Mouse (Mus musculus): ENCODE results near the gene Ceacam20. TPM values are rescaled to one million over a fixed set of nuclear protein-coding genes. Genes with fewer than 3 reads are reported as not detected.
A peak's percentile ranks its signal among the peaks of the same experiment; 100 is the strongest.
"Not testable (repeated sequence)": the region's sequence is repeated elsewhere in the genome, so short reads cannot be mapped to it uniquely, and the experiment has no call there.

The Ceacam20 gene
- total RNA-seq, 2 experiments from 2014 or later, result not detected

GRCm38 (mm10) chr7:19945821-19946515 is 19.2 kb upstream of the Ceacam20 start:
- no peak for DNase-seq (ENCODE audit: low spot score in 2 of 2)

- no peak for DNase-seq (ENCODE audit: low spot score in 2 of 2)
These were observed 16.3 kb upstream of the Ceacam20 start for GRCm38 (mm10) chr7:19948956-19949355.

GRCm38 (mm10) chr7:19949996-19950395 is 15.2 kb upstream of the Ceacam20 start:
- DNase-seq (ENCODE audit: low spot score in 2 of 2), result no peak

GRCm38 (mm10) chr7:19950589-19950988 is 14.6 kb upstream of the Ceacam20 start, which contains the start of gene Igsf23:
Gene Igsf23 (minus strand): TSS chr7:19950756.
- DNase-seq (ENCODE audit: low spot score in 2 of 2), result no peak

- peak; percentile 34 to 35 for DNase-seq (ENCODE audit: low spot score in 2 of 2)
These were observed 12.8 kb upstream of the Ceacam20 start for GRCm38 (mm10) chr7:19952320-19952986.

- no peak for DNase-seq (ENCODE audit: low spot score in 2 of 2)
These were observed 12.2 kb upstream of the Ceacam20 start for GRCm38 (mm10) chr7:19953054-19953453.

GRCm38 (mm10) chr7:19955861-19956260 is 9.4 kb upstream of the Ceacam20 start:
- no peak for DNase-seq (ENCODE audit: low spot score in 2 of 2)

- DNase-seq (ENCODE audit: low spot score in 2 of 2), result peak; percentile 90 to 91
These were observed 8.9 kb upstream of the Ceacam20 start for GRCm38 (mm10) chr7:19956341-19956781.

GRCm38 (mm10) chr7:19962423-19962822 is 2.8 kb upstream of the Ceacam20 start:
- no peak for DNase-seq (ENCODE audit: low spot score in 2 of 2)

- DNase-seq (ENCODE audit: low spot score in 2 of 2), result no peak
These were observed 3.9 kb downstream of the Ceacam20 start for GRCm38 (mm10) chr7:19969106-19969505.

- no peak for DNase-seq (ENCODE audit: low spot score in 2 of 2)
These were observed 4.4 kb downstream of the Ceacam20 start for GRCm38 (mm10) chr7:19969541-19970090.

GRCm38 (mm10) chr7:19970196-19970595 is 5.0 kb downstream of the Ceacam20 start:
- DNase-seq (ENCODE audit: low spot score in 2 of 2), result no peak

- no peak for DNase-seq (ENCODE audit: low spot score in 2 of 2)
These were observed 6.3 kb downstream of the Ceacam20 start for GRCm38 (mm10) chr7:19971516-19971915.

- DNase-seq (ENCODE audit: low spot score in 2 of 2), result not testable (repeated sequence)
These were observed 26.0 kb downstream of the Ceacam20 start, which contains the start of gene Nlrp9b for GRCm38 (mm10) chr7:19991165-19991564. Gene Nlrp9b (plus strand): TSS chr7:19991465.

- DNase-seq (ENCODE audit: low spot score in 2 of 2), result not testable (repeated sequence)
These were observed 31.5 kb downstream of the Ceacam20 start for GRCm38 (mm10) chr7:19996721-19997120.

GRCm38 (mm10) chr7:20009987-20010386 is 44.8 kb downstream of the Ceacam20 start:
- no peak for DNase-seq (ENCODE audit: low spot score in 2 of 2)

Other genes starting within 250 kb of the Ceacam20 start
- gene Tomm40, start 250.0 kb upstream of the Ceacam20 start, total RNA-seq (2021), result 100 to 1,000 TPM; 123 to 126 TPM
- 100 to 1,000 TPM in 1 of 2 experiments, 10 to 100 TPM in 1; 76.9 to 105 TPM for gene Nectin2, start 214.9 kb upstream of the Ceacam20 start, total RNA-seq (2021)
- 10 to 100 TPM; 43.2 to 53.2 TPM for gene Bcam, start 194.4 kb upstream of the Ceacam20 start, total RNA-seq (2021)
- under 1 TPM in 1 of 2 experiments, not detected in 1; 0.64 TPM for gene Cblc, start 168.6 kb upstream of the Ceacam20 start, total RNA-seq (2021)
- 10 to 100 TPM; 21.9 to 34.8 TPM for gene Bcl3, start 142.6 kb upstream of the Ceacam20 start, total RNA-seq (2021)
- not detected for gene Gm19345, start 113.4 kb upstream of the Ceacam20 start, total RNA-seq (2021)
- gene Ceacam16, start 104.1 kb upstream of the Ceacam20 start, total RNA-seq (2021), result not detected
- not detected for gene Ceacam19, start 77.4 kb upstream of the Ceacam20 start, total RNA-seq (2021)
- 10 to 100 TPM; 20.8 to 32.4 TPM for gene Pvr, start 44.3 kb upstream of the Ceacam20 start, total RNA-seq (2021)
- not detected for gene Igsf23, start 14.7 kb upstream of the Ceacam20 start, total RNA-seq (2021)
- gene Nlrp9b, start 26.1 kb downstream of the Ceacam20 start, total RNA-seq (2021), result not detected
- not detected for gene Vmn1r91, start 134.3 kb downstream of the Ceacam20 start, total RNA-seq (2021)
- not detected for gene Gm16442, start 157.2 kb downstream of the Ceacam20 start, total RNA-seq (2021)
- not detected for gene Vmn1r93, start 173.7 kb downstream of the Ceacam20 start, total RNA-seq (2021)
- gene Vmn1r94, start 203.0 kb downstream of the Ceacam20 start, total RNA-seq (2021), result not detected
- gene Vmn1r95, start 228.3 kb downstream of the Ceacam20 start, total RNA-seq (2021), result not detected
- not detected for gene Gm6164, start 240.2 kb downstream of the Ceacam20 start, total RNA-seq (2021)